Mouse (Mus musculus): ENCODE data around the gene Pigm. TPM values are rescaled to one million over a fixed set of nuclear protein-coding genes. Genes with fewer than 3 reads are reported as not detected.

Gene Pigm
- polyA plus RNA-seq, 1 experiment from 2014 or later, result 9.4 TPM

GRCm38 (mm10) chr1:172392643-172393170 lies 16.4 kb downstream of the Pigm start:
- no peak overlapping the region for H3K9ac ChIP-seq

GRCm38 (mm10) chr1:172393739-172394138 lies 17.4 kb downstream of the Pigm start:
- no peak overlapping the region for H3K4me2 ChIP-seq (replicated peaks)
- no peaks in the 10 kb centered on the region for H3K27me3 ChIP-seq (replicated peaks)
- WGBS, result 78% methylated on average over 8 of the region's 8 CpGs
- no peak overlapping the region for H3K4me3 ChIP-seq
- H3K9me3 ChIP-seq, result no peaks in the 10 kb centered on the region
- H3K9ac ChIP-seq, result no peak overlapping the region
- H3K27ac ChIP-seq, result no peak overlapping the region
- no peaks in the 10 kb centered on the region for H3K36me3 ChIP-seq
- peaks cover 11% of the 10 kb centered on the region for H3K4me1 ChIP-seq
- ATAC-seq (ENCODE audit: low FRiP score, low read depth), result no peak

More at GRCm38 (mm10) chr1:172392643-172393170, 16.4 kb downstream of the Pigm start:
- Histone ChIP-seq H3K4me1 (peaks cover 11% of the 10 kb centered on the region), H3K4me3 (no peak overlapping the region), H3K27ac (no peak overlapping the region), H3K9me3 (no peaks in the 10 kb centered on the region), H3K36me3 (no peaks in the 10 kb centered on the region), H3K27me3 (replicated peaks) (no peaks in the 10 kb centered on the region), H3K4me2 (replicated peaks) (no peak overlapping the region)
- no peak for ATAC-seq (ENCODE audit: low FRiP score, low read depth)
- 85% methylated on average over 2 of the region's 2 CpGs for WGBS

- Histone ChIP-seq H3K9me3 (no peaks in the 10 kb centered on the region), H3K36me3 (no peaks in the 10 kb centered on the region), H3K4me3 (no peak overlapping the region), H3K9ac (no peak overlapping the region), H3K4me2 (replicated peaks) (no peak overlapping the region), H3K27me3 (replicated peaks) (no peaks in the 10 kb centered on the region), H3K4me1 (peaks cover 2% of the 10 kb centered on the region), H3K27ac (no peak overlapping the region)
- 69% methylated on average over 9 of the region's 9 CpGs for WGBS
- no peak for ATAC-seq (ENCODE audit: low FRiP score, low read depth)
Measured at GRCm38 (mm10) chr1:172396996-172397752, 20.8 kb downstream of the Pigm start.

GRCm38 (mm10) chr1:172406077-172406706 lies 29.8 kb downstream of the Pigm start:
- 8% methylated on average over 16 of the region's 16 CpGs for WGBS
- peak; percentile 71 for ATAC-seq (ENCODE audit: low FRiP score, low read depth)
- Histone ChIP-seq H3K36me3 (no peaks in the 10 kb centered on the region), H3K4me2 (replicated peaks) (peak overlapping the region; percentile 38), H3K27me3 (replicated peaks) (no peaks in the 10 kb centered on the region), H3K9ac (0 out of 2 replicates have a peak overlapping the region, but pooled peaks have one; percentile 13), H3K9me3 (no peaks in the 10 kb centered on the region), H3K4me3 (no peak overlapping the region), H3K27ac (no peak overlapping the region), H3K4me1 (peaks cover 17% of the 10 kb centered on the region)

GRCm38 (mm10) chr1:172408996-172409395 lies 32.6 kb downstream of the Pigm start:
- no peak for ATAC-seq (ENCODE audit: low FRiP score, low read depth)
- H3K4me3 ChIP-seq, result no peak overlapping the region
- no peak overlapping the region for H3K9ac ChIP-seq
- H3K9me3 ChIP-seq, result no peaks in the 10 kb centered on the region
- H3K4me2 ChIP-seq (replicated peaks), result no peak overlapping the region
- H3K4me1 ChIP-seq, result peaks cover 17% of the 10 kb centered on the region
- no peaks in the 10 kb centered on the region for H3K27me3 ChIP-seq (replicated peaks)
- no peak overlapping the region for H3K27ac ChIP-seq
- WGBS, result 9% methylated on average over 6 of the region's 6 CpGs
- no peaks in the 10 kb centered on the region for H3K36me3 ChIP-seq

- no peak overlapping the region for H3K9ac ChIP-seq
Measured at GRCm38 (mm10) chr1:172409431-172409830, 33.1 kb downstream of the Pigm start.

GRCm38 (mm10) chr1:172410806-172411205 lies 34.5 kb downstream of the Pigm start:
- no peak overlapping the region for H3K4me3 ChIP-seq
- H3K9ac ChIP-seq, result no peak overlapping the region
- no peaks in the 10 kb centered on the region for H3K36me3 ChIP-seq
- H3K27me3 ChIP-seq (replicated peaks), result no peaks in the 10 kb centered on the region
- ATAC-seq (ENCODE audit: low FRiP score, low read depth), result no peak
- no peak overlapping the region for H3K27ac ChIP-seq
- 7% methylated on average over 4 of the region's 4 CpGs for WGBS
- peaks cover 13% of the 10 kb centered on the region for H3K4me1 ChIP-seq
- H3K9me3 ChIP-seq, result no peaks in the 10 kb centered on the region
- no peak overlapping the region for H3K4me2 ChIP-seq (replicated peaks)

More at GRCm38 (mm10) chr1:172409431-172409830, 33.1 kb downstream of the Pigm start:
- H3K27me3 ChIP-seq (replicated peaks), result no peaks in the 10 kb centered on the region
- H3K4me1 ChIP-seq, result peaks cover 17% of the 10 kb centered on the region
- H3K4me2 ChIP-seq (replicated peaks), result no peak overlapping the region
- no peak for ATAC-seq (ENCODE audit: low FRiP score, low read depth)
- no peaks in the 10 kb centered on the region for H3K36me3 ChIP-seq
- H3K4me3 ChIP-seq, result no peak overlapping the region
- H3K9me3 ChIP-seq, result no peaks in the 10 kb centered on the region
- no peak overlapping the region for H3K27ac ChIP-seq
- 10% methylated on average over 5 of the region's 5 CpGs for WGBS

GRCm38 (mm10) chr1:172412204-172412603 lies 35.9 kb downstream of the Pigm start:
- 0% methylated on average over 5 of the region's 5 CpGs for WGBS
- no peak overlapping the region for H3K4me2 ChIP-seq (replicated peaks)

GRCm38 (mm10) chr1:172413491-172414230 lies 37.3 kb downstream of the Pigm start:
- H3K27me3 ChIP-seq (replicated peaks), result no peaks in the 10 kb centered on the region
- H3K9me3 ChIP-seq, result no peaks in the 10 kb centered on the region
- H3K4me3 ChIP-seq, result no peak overlapping the region
- 76% methylated on average over 4 of the region's 4 CpGs for WGBS
- H3K27ac ChIP-seq, result no peak overlapping the region
- no peaks in the 10 kb centered on the region for H3K4me1 ChIP-seq
- no peak overlapping the region for H3K4me2 ChIP-seq (replicated peaks)
- no peaks in the 10 kb centered on the region for H3K36me3 ChIP-seq
- no peak overlapping the region for H3K9ac ChIP-seq
- no peak for ATAC-seq (ENCODE audit: low FRiP score, low read depth)

More at GRCm38 (mm10) chr1:172412204-172412603, 35.9 kb downstream of the Pigm start:
- Histone ChIP-seq H3K4me3 (no peak overlapping the region), H3K9me3 (no peaks in the 10 kb centered on the region), H3K27me3 (replicated peaks) (no peaks in the 10 kb centered on the region), H3K4me1 (peaks cover under 1% of the 10 kb centered on the region; the same call in 1 of the 2 replicates), H3K36me3 (no peaks in the 10 kb centered on the region), H3K27ac (no peak overlapping the region), H3K9ac (no peak overlapping the region)
- peak; percentile 88 for ATAC-seq (ENCODE audit: low FRiP score, low read depth)

- Histone ChIP-seq H3K9me3 (no peaks in the 10 kb centered on the region), H3K4me1 (no peaks in the 10 kb centered on the region), H3K27ac (no peak overlapping the region), H3K36me3 (no peaks in the 10 kb centered on the region), H3K4me2 (replicated peaks) (no peak overlapping the region), H3K4me3 (no peak overlapping the region), H3K9ac (no peak overlapping the region), H3K27me3 (replicated peaks) (no peaks in the 10 kb centered on the region)
- ATAC-seq (ENCODE audit: low FRiP score, low read depth), result no peak
- WGBS, result 85% methylated on average over 6 of the region's 6 CpGs
Measured at GRCm38 (mm10) chr1:172414231-172414585, 37.9 kb downstream of the Pigm start.

GRCm38 (mm10) chr1:172415061-172415460 lies 38.7 kb downstream of the Pigm start:
- Histone ChIP-seq H3K9ac (no peak overlapping the region), H3K27me3 (replicated peaks) (no peaks in the 10 kb centered on the region), H3K27ac (no peak overlapping the region), H3K4me1 (no peaks in the 10 kb centered on the region), H3K9me3 (no peaks in the 10 kb centered on the region), H3K4me3 (no peak overlapping the region), H3K4me2 (replicated peaks) (no peak overlapping the region), H3K36me3 (no peaks in the 10 kb centered on the region)
- 89% methylated on average over 7 of the region's 7 CpGs for WGBS
- ATAC-seq (ENCODE audit: low FRiP score, low read depth), result no peak

GRCm38 (mm10) chr1:172418173-172418572 lies 41.8 kb downstream of the Pigm start:
- Histone ChIP-seq H3K36me3 (no peaks in the 10 kb centered on the region), H3K4me2 (replicated peaks) (no peak overlapping the region), H3K27me3 (replicated peaks) (no peaks in the 10 kb centered on the region), H3K4me1 (no peaks in the 10 kb centered on the region), H3K4me3 (no peak overlapping the region), H3K9me3 (no peaks in the 10 kb centered on the region), H3K9ac (no peak overlapping the region), H3K27ac (no peak overlapping the region)
- 8% methylated on average over 6 of the region's 6 CpGs for WGBS
- 0 out of 2 replicates have a peak, but pooled peaks have one; percentile 17 for ATAC-seq (ENCODE audit: low FRiP score, low read depth)

Data from neural tube, embryonic 12.5 days (tissue).